Mouse (Mus musculus): ENCODE data around the gene Uap1l1. TPM values are rescaled to one million over a fixed set of nuclear protein-coding genes. Genes with fewer than 3 reads are reported as not detected.

Gene Uap1l1
- polyA plus RNA-seq, 1 experiment from 2014 or later = 74.4 TPM

DNA sequence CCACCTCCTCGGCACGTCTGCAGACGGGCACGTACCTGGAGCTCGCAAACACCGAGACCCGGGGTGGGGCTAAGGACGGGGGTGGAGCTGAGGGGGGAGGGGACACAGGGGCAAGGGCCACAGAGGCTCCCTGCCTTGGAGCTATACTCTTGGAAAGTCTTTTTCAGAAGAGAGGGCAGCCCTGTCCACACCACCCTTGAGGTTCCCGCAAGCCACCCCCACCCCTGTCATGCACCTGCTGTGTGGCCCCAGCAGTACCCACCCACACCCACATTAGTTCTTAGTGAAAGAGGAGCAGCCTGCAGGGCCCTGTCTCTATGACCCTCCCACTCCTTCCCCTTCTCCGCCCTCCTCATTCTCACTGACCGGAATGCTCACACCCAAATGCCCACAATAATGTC is 54.0 kb downstream of the Uap1l1 start:
- DNase-seq (ENCODE audit: low spot score) (no peak), ATAC-seq (no peak)
- H3K9ac ChIP-seq (replicated peaks; ENCODE audit: low read depth) = no peak overlapping the region
- H3K9me3 ChIP-seq (ENCODE audit: low read length) = no peaks in the 10 kb centered on the region
- no peak overlapping the region for H3K27ac ChIP-seq (ENCODE audit: low read length)
- no peak overlapping the region for H3K4me2 ChIP-seq (replicated peaks; ENCODE audit: low read depth, low read length)
- H3K4me1 ChIP-seq (ENCODE audit: insufficient read depth, low read depth, low read length) = no peaks in the 10 kb centered on the region
- peaks cover 12% of the 10 kb centered on the region for H3K27me3 ChIP-seq (replicated peaks; ENCODE audit: insufficient read depth, low read length)
- no peaks in the 10 kb centered on the region for H3K36me3 ChIP-seq (ENCODE audit: insufficient read depth, low read length)
- TF ChIP-seq EP300 (IDR thresholded peaks at IDR 0.05) (no peak), CTCF (IDR thresholded peaks at IDR 0.05) (no peak)
- H3K4me3 ChIP-seq (ENCODE audit: low read depth, low read length) = no peak overlapping the region
- 4% methylated on average over 11 of the region's 11 CpGs for WGBS

DNA sequence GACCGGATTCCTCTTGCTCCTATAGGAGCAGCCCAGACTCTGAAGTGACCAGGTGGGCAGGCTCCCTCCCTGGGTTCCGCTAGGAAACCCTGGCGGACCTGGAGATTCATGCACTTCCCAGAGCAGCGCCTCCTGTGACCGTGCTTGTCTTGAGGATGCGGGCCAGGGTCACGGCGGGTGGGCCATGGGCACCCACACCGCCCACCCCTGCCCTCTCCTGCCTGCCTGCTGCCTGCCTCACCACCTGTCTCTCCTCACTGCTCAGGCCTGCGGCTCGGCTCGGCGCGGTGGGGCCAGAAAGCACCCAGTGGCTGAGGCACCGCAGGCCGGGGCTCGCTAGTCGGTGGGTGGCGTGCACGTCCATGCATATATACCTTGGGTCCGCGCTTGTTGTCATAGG is 54.5 kb downstream of the Uap1l1 start:
- DNase-seq (ENCODE audit: low spot score) = no peak
- no peak for ATAC-seq
- Histone ChIP-seq H3K4me1 (ENCODE audit: insufficient read depth, low read depth, low read length) (no peaks in the 10 kb centered on the region), H3K4me3 (ENCODE audit: low read depth, low read length) (no peak overlapping the region), H3K4me2 (replicated peaks; ENCODE audit: low read depth, low read length) (no peak overlapping the region), H3K9me3 (ENCODE audit: low read length) (no peaks in the 10 kb centered on the region), H3K36me3 (ENCODE audit: insufficient read depth, low read length) (no peaks in the 10 kb centered on the region), H3K27me3 (replicated peaks; ENCODE audit: insufficient read depth, low read length) (peaks cover 12% of the 10 kb centered on the region), H3K27ac (ENCODE audit: low read length) (no peak overlapping the region), H3K9ac (replicated peaks; ENCODE audit: low read depth) (no peak overlapping the region)
- 3% methylated on average over 22 of the region's 22 CpGs for WGBS
- no peak for TF ChIP-seq CTCF (IDR thresholded peaks at IDR 0.05)
- no peak for TF ChIP-seq EP300 (IDR thresholded peaks at IDR 0.05)

DNA sequence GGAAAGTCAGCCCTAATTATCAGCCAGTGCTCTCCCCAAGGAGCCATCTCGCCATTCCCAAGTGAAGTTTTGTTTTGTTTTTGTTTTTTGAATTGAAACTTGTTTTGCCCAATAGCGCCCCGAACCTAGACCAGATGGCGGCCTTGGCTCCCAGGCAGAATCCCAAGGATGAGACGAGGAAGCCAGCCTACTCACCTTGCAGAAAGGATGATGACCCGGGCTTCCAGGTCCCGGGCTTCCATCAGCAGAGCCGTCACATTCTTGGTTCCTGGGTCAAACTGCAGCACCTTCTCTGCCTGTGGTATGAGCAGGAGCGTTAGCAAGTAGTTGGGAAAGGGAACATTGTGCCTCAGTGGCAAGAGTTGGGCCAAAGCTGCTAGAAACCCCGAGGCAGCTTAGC is 55.3 kb downstream of the Uap1l1 start:
- Histone ChIP-seq H3K36me3 (ENCODE audit: insufficient read depth, low read length) (no peaks in the 10 kb centered on the region), H3K4me1 (ENCODE audit: insufficient read depth, low read depth, low read length) (no peaks in the 10 kb centered on the region), H3K27me3 (replicated peaks; ENCODE audit: insufficient read depth, low read length) (peaks cover 18% of the 10 kb centered on the region), H3K27ac (ENCODE audit: low read length) (no peak overlapping the region), H3K9me3 (ENCODE audit: low read length) (no peaks in the 10 kb centered on the region), H3K4me3 (ENCODE audit: low read depth, low read length) (no peak overlapping the region), H3K4me2 (replicated peaks; ENCODE audit: low read depth, low read length) (no peak overlapping the region), H3K9ac (replicated peaks; ENCODE audit: low read depth) (no peak overlapping the region)
- ATAC-seq (no peak), DNase-seq (ENCODE audit: low spot score) (no peak)
- TF ChIP-seq EP300 (IDR thresholded peaks at IDR 0.05) = no peak
- TF ChIP-seq CTCF (IDR thresholded peaks at IDR 0.05) = no peak
- 50% methylated on average over 10 of the region's 10 CpGs for WGBS

Other genes with a start within 250 kb of the Uap1l1 start
- gene Nrarp, start 184.9 kb downstream of the Uap1l1 start, polyA plus RNA-seq (2015; fragmentation: Nextera tagmentation; extraction: Ambion mirVana) = 14.1 and 16.0 TPM in 2 replicates
- gene Tor4a, start 168.8 kb downstream of the Uap1l1 start, polyA plus RNA-seq (2015; fragmentation: Nextera tagmentation; extraction: Ambion mirVana) = 13.8 and 14.8 TPM in 2 replicates
- 74.0 and 80.1 TPM in 2 replicates for gene Nelfb, start 154.2 kb downstream of the Uap1l1 start, polyA plus RNA-seq (2015; fragmentation: Nextera tagmentation; extraction: Ambion mirVana)
- 0.12 TPM in 1 of 2 replicates, not detected in the other for gene Stpg3, start 151.0 kb downstream of the Uap1l1 start, polyA plus RNA-seq (2015; fragmentation: Nextera tagmentation; extraction: Ambion mirVana)
- gene Fam166a, start 146.9 kb downstream of the Uap1l1 start, polyA plus RNA-seq (2015; fragmentation: Nextera tagmentation; extraction: Ambion mirVana) = 0.32 and 0.98 TPM in 2 replicates
- gene Tubb4b, start 141.0 kb downstream of the Uap1l1 start, polyA plus RNA-seq (2015; fragmentation: Nextera tagmentation; extraction: Ambion mirVana) = 344 and 386 TPM in 2 replicates
- gene Slc34a3, start 131.3 kb downstream of the Uap1l1 start, polyA plus RNA-seq (2015; fragmentation: Nextera tagmentation; extraction: Ambion mirVana) = not detected in 2 replicates
- 0.10 TPM in 1 of 2 replicates, not detected in the other for gene Rnf224, start 128.9 kb downstream of the Uap1l1 start, polyA plus RNA-seq (2015; fragmentation: Nextera tagmentation; extraction: Ambion mirVana)
- gene Rnf208, start 123.4 kb downstream of the Uap1l1 start, polyA plus RNA-seq (2015; fragmentation: Nextera tagmentation; extraction: Ambion mirVana) = 3.4 TPM in 2 replicates
- 0.69 and 0.85 TPM in 2 replicates for gene Cysrt1, start 123.2 kb downstream of the Uap1l1 start, polyA plus RNA-seq (2015; fragmentation: Nextera tagmentation; extraction: Ambion mirVana)
- 4.1 and 4.3 TPM in 2 replicates for gene AL732309.1, start 118.8 kb downstream of the Uap1l1 start, polyA plus RNA-seq (2015; fragmentation: Nextera tagmentation; extraction: Ambion mirVana)
- 43.2 and 44.9 TPM in 2 replicates for gene Tmem203, start 110.2 kb downstream of the Uap1l1 start, polyA plus RNA-seq (2015; fragmentation: Nextera tagmentation; extraction: Ambion mirVana)
- gene Tprn, start 103.1 kb downstream of the Uap1l1 start, polyA plus RNA-seq (2015; fragmentation: Nextera tagmentation; extraction: Ambion mirVana) = 7.2 and 7.4 TPM in 2 replicates
- gene Ssna1, start 93.2 kb downstream of the Uap1l1 start, polyA plus RNA-seq (2015; fragmentation: Nextera tagmentation; extraction: Ambion mirVana) = 146 and 173 TPM in 2 replicates
- 88.4 and 89.0 TPM in 2 replicates for gene Anapc2, start 93.2 kb downstream of the Uap1l1 start, polyA plus RNA-seq (2015; fragmentation: Nextera tagmentation; extraction: Ambion mirVana)
- gene Tmem210, start 77.5 kb downstream of the Uap1l1 start, polyA plus RNA-seq (2015; fragmentation: Nextera tagmentation; extraction: Ambion mirVana) = not detected in 2 replicates
- 42.2 and 46.5 TPM in 2 replicates for gene Lrrc26, start 75.8 kb downstream of the Uap1l1 start, polyA plus RNA-seq (2015; fragmentation: Nextera tagmentation; extraction: Ambion mirVana)
- 0.30 and 0.36 TPM in 2 replicates for gene Grin1, start 46.5 kb downstream of the Uap1l1 start, polyA plus RNA-seq (2015; fragmentation: Nextera tagmentation; extraction: Ambion mirVana)
- gene Man1b1, start 33.3 kb downstream of the Uap1l1 start, polyA plus RNA-seq (2015; fragmentation: Nextera tagmentation; extraction: Ambion mirVana) = 36.8 and 40.9 TPM in 2 replicates
- gene Dpp7, start 9.3 kb downstream of the Uap1l1 start, polyA plus RNA-seq (2015; fragmentation: Nextera tagmentation; extraction: Ambion mirVana) = 10.5 and 11.1 TPM in 2 replicates
- 2.2 and 2.4 TPM in 2 replicates for gene Sapcd2, start 6.6 kb upstream of the Uap1l1 start, polyA plus RNA-seq (2015; fragmentation: Nextera tagmentation; extraction: Ambion mirVana)
- 2.6 and 2.8 TPM in 2 replicates for gene Entpd2, start 30.2 kb upstream of the Uap1l1 start, polyA plus RNA-seq (2015; fragmentation: Nextera tagmentation; extraction: Ambion mirVana)
- gene Npdc1, start 33.7 kb upstream of the Uap1l1 start, polyA plus RNA-seq (2015; fragmentation: Nextera tagmentation; extraction: Ambion mirVana) = 42.7 and 45.3 TPM in 2 replicates
- gene Fut7, start 57.6 kb upstream of the Uap1l1 start, polyA plus RNA-seq (2015; fragmentation: Nextera tagmentation; extraction: Ambion mirVana) = 0.32 and 0.45 TPM in 2 replicates
- gene Abca2, start 63.0 kb upstream of the Uap1l1 start, polyA plus RNA-seq (2015; fragmentation: Nextera tagmentation; extraction: Ambion mirVana) = 2.7 and 4.0 TPM in 2 replicates
- gene Clic3, start 91.2 kb upstream of the Uap1l1 start, polyA plus RNA-seq (2015; fragmentation: Nextera tagmentation; extraction: Ambion mirVana) = 633 and 715 TPM in 2 replicates
- 67.4 and 68.9 TPM in 2 replicates for gene Paxx, start 95.4 kb upstream of the Uap1l1 start, polyA plus RNA-seq (2015; fragmentation: Nextera tagmentation; extraction: Ambion mirVana)
- 5.8 and 6.1 TPM in 2 replicates for gene Ptgds, start 104.4 kb upstream of the Uap1l1 start, polyA plus RNA-seq (2015; fragmentation: Nextera tagmentation; extraction: Ambion mirVana)
- not detected in 2 replicates for gene Lcn12, start 128.2 kb upstream of the Uap1l1 start, polyA plus RNA-seq (2015; fragmentation: Nextera tagmentation; extraction: Ambion mirVana)
- 39.7 and 43.4 TPM in 2 replicates for gene Fbxw5, start 135.1 kb upstream of the Uap1l1 start, polyA plus RNA-seq (2015; fragmentation: Nextera tagmentation; extraction: Ambion mirVana)
- 2.6 and 3.2 TPM in 2 replicates for gene C8g, start 136.0 kb upstream of the Uap1l1 start, polyA plus RNA-seq (2015; fragmentation: Nextera tagmentation; extraction: Ambion mirVana)
- gene Traf2, start 181.3 kb upstream of the Uap1l1 start, polyA plus RNA-seq (2015; fragmentation: Nextera tagmentation; extraction: Ambion mirVana) = 20.7 and 21.0 TPM in 2 replicates
- 297 and 329 TPM in 2 replicates for gene Edf1, start 192.2 kb upstream of the Uap1l1 start, polyA plus RNA-seq (2015; fragmentation: Nextera tagmentation; extraction: Ambion mirVana)
- 0.31 and 1.2 TPM in 2 replicates for gene Mamdc4, start 209.2 kb upstream of the Uap1l1 start, polyA plus RNA-seq (2015; fragmentation: Nextera tagmentation; extraction: Ambion mirVana)
- gene Phpt1, start 209.5 kb upstream of the Uap1l1 start, polyA plus RNA-seq (2015; fragmentation: Nextera tagmentation; extraction: Ambion mirVana) = 97.7 and 103 TPM in 2 replicates
- 0.07 TPM in 1 of 2 replicates, not detected in the other for gene Ajm1, start 216.1 kb upstream of the Uap1l1 start, polyA plus RNA-seq (2015; fragmentation: Nextera tagmentation; extraction: Ambion mirVana)
- 34.7 and 41.2 TPM in 2 replicates for gene Rabl6, start 242.8 kb upstream of the Uap1l1 start, polyA plus RNA-seq (2015; fragmentation: Nextera tagmentation; extraction: Ambion mirVana)

Data from lung, postnatal 0 days (tissue).